Comparison of ENCODE assay signal across 9 mouse cellular contexts in genomic region chr10:45916928-45917327, GRCm38 (mm10).
DNase-seq lines count a peak whose midpoint lies in the region; ATAC-seq and TF ChIP-seq lines count a peak whose summit lies in the region.
"Had no signal": no experiment of that assay in that cellular context is flagged by ENCODE, and none has a peak within 500 bp of the region (broad histone marks: within the 10 kb centered on the region; RNA-seq: fewer than 3 reads in every experiment).

No protein-coding gene starts in this region.

- no peak for DNase-seq in gastrocnemius, adult 2 months
- DNase-seq in gastrocnemius, postnatal 14 days: no peak
- DNase-seq in lung, postnatal 0 days (ENCODE audit: low spot score): peak; percentile 57
- DNase-seq in lung, postnatal 4 days: no peak
- DNase-seq in R1 (ENCODE audit: low read depth, low spot score): peak; percentile 46
- no peak for DNase-seq in heart, adult 11 months
- DNase-seq in urinary bladder, adult 2 months (ENCODE audit: low spot score): no peak
- DNase-seq: adrenal gland, postnatal 14 days had no signal

- no peak for TF ChIP-seq EP300 in lung, postnatal 0 days (IDR thresholded peaks at IDR 0.05)

- H3K9ac ChIP-seq in lung, postnatal 0 days (replicated peaks; ENCODE audit: low read depth): no peak overlapping the region

- peak; percentile 80 for TF ChIP-seq CTCF in gastrocnemius, adult 2 months (IDR thresholded peaks at IDR 0.05)
- TF ChIP-seq CTCF in lung, postnatal 0 days (IDR thresholded peaks at IDR 0.05): peak; percentile 66

- no peak overlapping the region for H3K4me2 ChIP-seq in lung, postnatal 0 days (replicated peaks; ENCODE audit: low read depth, low read length)

- no peak for ATAC-seq in lung, postnatal 0 days
- ATAC-seq in megakaryocyte progenitor cell, adult 5-6 weeks (replicated peaks; ENCODE audit: poor library complexity): peak; percentile 74

- H3K27me3 ChIP-seq in lung, postnatal 0 days (replicated peaks; ENCODE audit: insufficient read depth, low read length): no peaks in the 10 kb centered on the region

- WGBS in lung, postnatal 0 days: 20% methylated on average over 3 of the region's 3 CpGs

- H3K27ac ChIP-seq in gastrocnemius, adult 2 months: no peak overlapping the region
- no peak overlapping the region for H3K27ac ChIP-seq in lung, postnatal 0 days (ENCODE audit: low read length)

- no peaks in the 10 kb centered on the region for H3K36me3 ChIP-seq in lung, postnatal 0 days (ENCODE audit: insufficient read depth, low read length)

- no peaks in the 10 kb centered on the region for H3K4me1 ChIP-seq in lung, postnatal 0 days (ENCODE audit: insufficient read depth, low read depth, low read length)

- intact Hi-C loops in gastrocnemius, adult 2 months (cut with DNase I): loop anchor here (2.0 to 5.0 kb wide), 2 partner anchors 240 to 535 kb away; no protein-coding TSS in a partner anchor
- intact Hi-C loops in gastrocnemius, postnatal 14 days (cut with DNase I; ENCODE audit: low total_unique reads): loop anchor here (10.0 kb wide), 2 partner anchors 242 to 532 kb away; no protein-coding TSS in a partner anchor

- no peak overlapping the region for H3K4me3 ChIP-seq in gastrocnemius, adult 2 months
- no peak overlapping the region for H3K4me3 ChIP-seq in lung, postnatal 0 days (ENCODE audit: low read depth, low read length)

- no peaks in the 10 kb centered on the region for H3K9me3 ChIP-seq in lung, postnatal 0 days (ENCODE audit: low read length)

Comparison
In these comparisons a context has a peak if more than half of its experiments do, and no peak if none do; other contexts are left out.
1. DNase-seq: peak in lung, postnatal 0 days (single experiment) and R1 (single experiment); none in gastrocnemius, adult 2 months (single experiment), gastrocnemius, postnatal 14 days (single experiment), lung, postnatal 4 days (0 of 2), heart, adult 11 months (single experiment) and urinary bladder, adult 2 months (single experiment).